Mouse (Mus musculus) neural tube, embryonic 12.5 days (tissue): ENCODE results near the gene Sorl1. TPM values are rescaled to one million over a fixed set of nuclear protein-coding genes. Genes with fewer than 3 reads are reported as not detected.
A peak's percentile ranks its signal among the peaks of the same experiment; 100 is the strongest.

Experiments
- ATAC-seq: fragments of 200-750 bp; cut with Nextera tagmentation; 2 replicates; pipeline ENCODE4 v1.8.0; 2017; ENCODE audit warnings: low read depth, mild to moderate bottlenecking, moderate TSS enrichment, moderate library complexity; ENCODE audit not compliant: low FRiP score
- H3K27ac ChIP-seq: fragments of 300-500 bp; sonication (generic); 2 replicates; pipeline ENCODE4 v1.5.1; 2016
- H3K27me3 ChIP-seq: fragments of 300-500 bp; sonication (generic); replicated peaks from 2 replicates; pipeline ENCODE4 v1.6.1; 2016; ENCODE audit warnings: mild to moderate bottlenecking
- H3K36me3 ChIP-seq: fragments of 300-500 bp; sonication (generic); 2 replicates; pipeline ENCODE4 v1.6.1; 2016; ENCODE audit warnings: mild to moderate bottlenecking
- H3K4me1 ChIP-seq: fragments of 300-500 bp; sonication (generic); 2 replicates; pipeline ENCODE4 v1.6.1; 2016
- H3K4me2 ChIP-seq: fragments of 300-500 bp; sonication (generic); replicated peaks from 2 replicates; pipeline ENCODE4 v1.6.1; 2016; ENCODE audit warnings: mild to moderate bottlenecking
- H3K4me3 ChIP-seq: fragments of 300-500 bp; sonication (generic); 2 replicates; pipeline ENCODE4 v1.5.1; 2016
- H3K9ac ChIP-seq: fragments of 300-500 bp; sonication (generic); 2 replicates; pipeline ENCODE4 v1.6.1; 2016; ENCODE audit warnings: mild to moderate bottlenecking
- H3K9me3 ChIP-seq: fragments of 300-500 bp; sonication (generic); 2 replicates; pipeline ENCODE4 v1.6.1; 2016; ENCODE audit warnings: mild to moderate bottlenecking
- WGBS: fragments of 180-500 bp; shearing (Covaris S2); methylation state at CpG from one replicate; pipeline ENCODE4 v1.1.7; 2016; 5-methylcytosine and 5-hydroxymethylcytosine counted together
- polyA plus RNA-seq: library from polyadenylated mRNA; unstranded; fragments of >200 nt; fragmentation: Nextera tagmentation; extraction: Ambion mirVana; gene quantifications from 2 replicates; pipeline ENCODE4 v1.2.1, GENCODE M21; 2016

Gene Sorl1
- polyA plus RNA-seq, 1 experiment from 2014 or later = 16.4 TPM

DNA sequence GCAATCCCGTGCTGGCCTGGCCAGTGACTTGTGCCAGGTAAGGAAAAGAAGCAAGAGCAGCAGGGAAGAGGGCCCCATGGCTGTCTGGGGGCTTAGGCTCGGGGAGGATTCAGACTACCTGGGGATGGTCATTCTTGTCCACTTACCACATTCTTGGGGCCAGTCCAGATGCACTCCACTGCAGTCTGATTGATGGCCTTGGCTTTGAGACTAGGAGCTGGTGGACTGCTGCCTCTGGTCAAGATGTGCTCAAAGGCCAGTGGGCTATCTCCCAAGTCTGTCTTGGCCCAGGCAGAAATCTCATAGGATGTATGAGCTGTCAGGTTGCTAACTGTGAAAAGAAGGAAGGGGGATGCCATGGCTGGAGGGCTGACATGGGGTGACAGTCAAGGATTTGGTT lies 141.3 kb downstream of the Sorl1 start:
- Histone ChIP-seq H3K27me3 (no peaks in the 10 kb centered on the region; the same call in 1 of the 2 replicates), H3K36me3 (peaks cover 54% of the 10 kb centered on the region), H3K9me3 (peaks cover 2% of the 10 kb centered on the region; the same call in 1 of the 2 replicates), H3K9ac (no peak overlapping the region), H3K4me3 (no peak overlapping the region), H3K27ac (no peak overlapping the region), H3K4me1 (no peaks in the 10 kb centered on the region), H3K4me2 (no peak overlapping the region)
- 77% methylated on average over 2 of the region's 2 CpGs for WGBS
- no peak for ATAC-seq

- Histone ChIP-seq H3K4me3 (no peak overlapping the region), H3K9me3 (peaks cover 4% of the 10 kb centered on the region; the same call in 1 of the 2 replicates), H3K4me2 (no peak overlapping the region), H3K9ac (no peak overlapping the region), H3K4me1 (no peaks in the 10 kb centered on the region), H3K27ac (no peak overlapping the region), H3K36me3 (peaks cover 58% of the 10 kb centered on the region), H3K27me3 (no peaks in the 10 kb centered on the region; the same call in 1 of the 2 replicates)
- WGBS = 84% methylated on average over 9 of the region's 9 CpGs
- ATAC-seq = no peak
Measured at GRCm38 (mm10) chr9:41982023-41982422, 142.1 kb downstream of the Sorl1 start.

DNA sequence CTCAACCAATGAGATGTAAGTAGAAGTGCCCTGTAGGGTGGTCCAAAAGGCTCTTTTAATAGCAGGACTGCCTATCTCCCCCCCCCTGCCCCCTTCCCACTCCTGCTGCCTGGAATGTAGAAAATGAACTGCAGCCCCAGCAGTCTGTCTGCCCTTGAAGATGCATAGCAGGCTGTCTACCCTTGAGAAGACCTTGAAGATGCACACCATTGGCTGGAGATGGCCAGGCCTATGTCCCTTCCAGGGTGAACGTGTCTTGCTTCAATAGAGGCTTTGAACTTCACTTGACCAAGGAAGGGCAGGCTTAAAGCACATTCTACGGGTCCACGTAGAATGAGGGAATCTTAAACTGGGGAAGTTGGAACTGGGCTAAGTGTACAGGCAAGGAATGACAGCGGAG lies 142.8 kb downstream of the Sorl1 start:
- Histone ChIP-seq H3K4me2 (no peak overlapping the region), H3K27me3 (no peaks in the 10 kb centered on the region), H3K4me3 (no peak overlapping the region), H3K4me1 (no peaks in the 10 kb centered on the region), H3K9ac (no peak overlapping the region), H3K9me3 (peaks cover 4% of the 10 kb centered on the region; the same call in 1 of the 2 replicates), H3K36me3 (peaks cover 52% of the 10 kb centered on the region), H3K27ac (no peak overlapping the region)
- 88% methylated on average over 4 of the region's 4 CpGs for WGBS
- no peak for ATAC-seq

GRCm38 (mm10) chr9:41980796-41981195 lies 143.3 kb downstream of the Sorl1 start:
- H3K4me1 ChIP-seq = no peaks in the 10 kb centered on the region
- no peaks in the 10 kb centered on the region for H3K27me3 ChIP-seq
- no peak overlapping the region for H3K27ac ChIP-seq
- H3K36me3 ChIP-seq = peaks cover 54% of the 10 kb centered on the region
- no peak overlapping the region for H3K9ac ChIP-seq
- WGBS = 84% methylated on average over 5 of the region's 5 CpGs
- H3K9me3 ChIP-seq = peaks cover 4% of the 10 kb centered on the region; the same call in 1 of the 2 replicates
- ATAC-seq = no peak
- H3K4me2 ChIP-seq = no peak overlapping the region
- no peak overlapping the region for H3K4me3 ChIP-seq

DNA sequence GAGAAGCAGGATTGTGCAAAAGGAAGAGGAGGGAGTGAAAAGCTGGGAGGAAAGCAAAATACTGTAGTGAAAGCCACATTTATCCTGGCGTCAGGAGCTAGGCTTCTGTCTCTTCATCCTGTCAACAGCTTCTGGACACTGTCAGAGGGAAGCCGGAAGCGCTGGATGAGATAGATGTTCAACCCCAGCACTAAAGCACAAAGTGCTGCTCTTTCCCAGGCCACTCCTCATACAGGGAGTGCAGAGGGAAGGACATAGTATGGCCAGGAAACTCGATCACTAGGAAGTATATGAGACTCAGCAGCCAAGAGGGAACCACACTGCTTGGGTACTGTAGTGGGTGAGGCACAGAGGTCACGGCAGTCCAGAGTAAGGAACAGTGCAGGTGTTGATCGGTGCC lies 145.7 kb downstream of the Sorl1 start:
- H3K4me2 ChIP-seq = no peak overlapping the region
- 94% methylated on average over 6 of the region's 6 CpGs for WGBS
- H3K4me1 ChIP-seq = no peaks in the 10 kb centered on the region
- H3K9me3 ChIP-seq = peaks cover 4% of the 10 kb centered on the region; the same call in 1 of the 2 replicates
- H3K9ac ChIP-seq = no peak overlapping the region
- no peak for ATAC-seq
- H3K4me3 ChIP-seq = no peak overlapping the region
- H3K27ac ChIP-seq = no peak overlapping the region
- no peaks in the 10 kb centered on the region for H3K27me3 ChIP-seq
- peaks cover 53% of the 10 kb centered on the region for H3K36me3 ChIP-seq

DNA sequence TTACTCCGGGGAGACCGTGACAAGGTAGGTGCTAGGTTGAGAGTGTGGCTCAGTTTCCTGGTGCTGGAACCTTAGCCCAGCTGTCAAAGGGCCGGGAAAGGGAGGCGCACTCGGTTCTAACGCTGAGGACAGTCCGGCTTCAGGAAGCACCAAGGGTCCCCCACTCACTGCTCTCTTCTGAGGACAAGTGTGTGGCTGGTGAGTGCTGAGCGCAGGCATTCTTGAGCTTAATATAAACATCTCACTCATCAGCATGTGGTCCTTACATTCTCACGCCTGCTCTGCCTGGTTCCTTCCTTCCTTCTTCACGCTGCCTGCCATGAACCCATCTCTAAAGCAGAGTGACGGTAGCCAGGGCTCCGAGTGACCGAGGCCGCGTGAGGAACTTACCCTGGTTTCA lies 148.1 kb downstream of the Sorl1 start:
- no peak overlapping the region for H3K27ac ChIP-seq
- WGBS = 85% methylated on average over 15 of the region's 15 CpGs
- no peaks in the 10 kb centered on the region for H3K27me3 ChIP-seq
- ATAC-seq = no peak
- H3K9me3 ChIP-seq = peaks cover 4% of the 10 kb centered on the region; the same call in 1 of the 2 replicates
- no peak overlapping the region for H3K4me2 ChIP-seq
- H3K4me1 ChIP-seq = no peaks in the 10 kb centered on the region
- H3K36me3 ChIP-seq = peaks cover 47% of the 10 kb centered on the region
- no peak overlapping the region for H3K9ac ChIP-seq
- no peak overlapping the region for H3K4me3 ChIP-seq

GRCm38 (mm10) chr9:41974661-41975060 lies 149.4 kb downstream of the Sorl1 start:
- Histone ChIP-seq H3K27me3 (no peaks in the 10 kb centered on the region), H3K9ac (no peak overlapping the region), H3K4me3 (no peak overlapping the region), H3K9me3 (peaks cover 4% of the 10 kb centered on the region; the same call in 1 of the 2 replicates), H3K27ac (no peak overlapping the region), H3K36me3 (peaks cover 42% of the 10 kb centered on the region), H3K4me1 (no peaks in the 10 kb centered on the region), H3K4me2 (no peak overlapping the region)
- 89% methylated on average over 3 of the region's 3 CpGs for WGBS
- ATAC-seq = no peak

DNA sequence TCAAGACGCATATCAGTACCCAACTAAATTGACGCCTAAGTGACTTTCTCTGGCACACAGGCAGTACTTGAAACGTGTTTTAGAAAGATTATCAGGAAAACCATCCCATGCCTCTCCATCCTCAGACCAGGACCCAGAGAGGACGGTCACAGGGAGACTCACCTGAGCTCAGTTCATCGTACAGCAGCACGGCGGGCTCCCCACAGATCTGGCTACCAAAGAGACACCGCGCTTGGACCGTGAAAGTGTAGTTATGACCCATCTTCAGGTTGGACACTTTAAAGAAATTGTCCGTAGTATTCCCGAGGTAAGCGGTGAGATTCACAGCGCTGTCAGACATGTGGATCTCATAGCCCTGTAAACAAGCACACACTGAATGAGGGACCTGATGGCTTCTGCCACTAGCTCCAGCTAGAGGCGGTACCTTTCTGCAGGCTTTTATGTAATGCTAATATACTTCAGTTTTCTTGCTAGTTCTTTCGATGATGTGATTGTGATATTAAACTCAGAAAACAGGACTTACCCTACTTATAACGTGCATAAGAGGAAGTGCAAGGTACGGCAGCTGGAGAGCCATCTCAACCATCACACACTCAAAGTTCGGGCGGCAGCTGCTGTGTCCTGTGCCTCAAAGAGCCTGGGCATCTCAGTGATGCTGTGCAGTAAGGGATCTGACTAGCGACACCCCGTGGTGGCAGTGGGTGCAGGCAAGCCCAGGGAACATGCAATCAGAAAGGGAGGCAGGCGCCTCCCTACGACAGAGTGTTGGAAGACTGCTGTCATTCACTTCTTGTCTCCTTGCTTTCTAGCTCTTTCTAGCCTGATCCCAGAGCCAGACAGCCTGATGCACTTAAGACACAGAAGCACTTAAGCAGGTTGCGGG lies 150.1 kb downstream of the Sorl1 start:
- no peaks in the 10 kb centered on the region for H3K4me1 ChIP-seq
- peak; percentile 71; the same call in 1 of the 2 replicates for ATAC-seq

DNA sequence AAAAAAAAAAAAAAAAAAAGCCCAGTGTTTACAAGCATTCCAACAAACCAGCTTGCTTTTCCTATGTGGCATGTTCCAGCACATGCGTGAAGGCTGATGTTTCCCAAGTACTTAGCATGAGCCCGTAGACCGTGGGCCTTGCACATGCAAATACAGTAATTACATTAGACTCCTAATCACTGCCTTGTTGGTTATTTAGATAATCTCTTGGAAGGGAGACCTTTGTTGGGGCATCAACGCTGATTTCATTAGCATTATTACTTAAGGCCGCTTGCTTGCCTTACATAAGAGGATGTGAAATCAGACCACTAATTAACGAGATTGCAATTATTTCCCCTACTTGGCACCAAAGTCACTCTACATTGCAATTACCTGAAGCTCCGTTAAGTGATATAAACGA lies 154.1 kb downstream of the Sorl1 start:
- no peak for ATAC-seq
- 83% methylated on average over 8 of the region's 8 CpGs for WGBS
- Histone ChIP-seq H3K4me1 (no peaks in the 10 kb centered on the region), H3K9ac (no peak overlapping the region), H3K27ac (no peak overlapping the region), H3K36me3 (peaks cover 28% of the 10 kb centered on the region; the same call in 1 of the 2 replicates), H3K4me3 (no peak overlapping the region), H3K27me3 (no peaks in the 10 kb centered on the region), H3K9me3 (no peaks in the 10 kb centered on the region), H3K4me2 (no peak overlapping the region)

More for the DNA sequence above, 150.1 kb downstream of the Sorl1 start:
- H3K9me3 ChIP-seq = peaks cover 4% of the 10 kb centered on the region; the same call in 1 of the 2 replicates
- no peak overlapping the region for H3K27ac ChIP-seq
- no peak overlapping the region for H3K4me2 ChIP-seq
- no peak overlapping the region for H3K4me3 ChIP-seq
- peaks cover 44% of the 10 kb centered on the region for H3K36me3 ChIP-seq
- H3K9ac ChIP-seq = no peak overlapping the region
- WGBS = 71% methylated on average over 25 of the region's 25 CpGs
- H3K27me3 ChIP-seq = no peaks in the 10 kb centered on the region

GRCm38 (mm10) chr9:41968673-41969460 lies 155.2 kb downstream of the Sorl1 start:
- no peak for ATAC-seq
- WGBS = 96% methylated on average over 15 of the region's 15 CpGs
- Histone ChIP-seq H3K36me3 (peaks cover 23% of the 10 kb centered on the region; the same call in 1 of the 2 replicates), H3K27ac (no peak overlapping the region), H3K9me3 (no peaks in the 10 kb centered on the region), H3K4me2 (no peak overlapping the region), H3K4me1 (no peaks in the 10 kb centered on the region), H3K9ac (no peak overlapping the region), H3K27me3 (no peaks in the 10 kb centered on the region), H3K4me3 (no peak overlapping the region)

DNA sequence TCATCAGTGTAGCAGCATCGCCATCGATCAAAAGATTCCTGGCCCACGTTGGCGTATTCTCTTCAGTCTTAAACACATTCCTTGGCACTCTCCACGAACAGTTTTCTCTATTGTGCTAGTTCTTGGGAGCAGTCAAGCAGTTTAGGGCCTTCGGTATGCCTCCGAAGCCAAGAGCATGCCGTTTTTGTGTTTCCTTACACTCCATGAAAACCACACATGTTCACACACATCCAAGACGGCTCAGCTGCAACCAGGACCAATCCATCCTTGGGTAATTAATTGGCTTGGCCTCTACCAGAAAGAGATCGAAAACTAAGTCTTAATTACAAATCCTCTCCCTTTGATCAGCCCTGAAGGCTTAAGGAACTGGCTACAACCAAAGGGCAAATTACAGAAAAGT lies 162.8 kb downstream of the Sorl1 start:
- no peak for ATAC-seq
- no peak overlapping the region for H3K4me3 ChIP-seq
- H3K36me3 ChIP-seq = 0 out of 2 replicates have a peak, but pooled peaks cover 2% of the 10 kb centered on the region
- no peak overlapping the region for H3K4me2 ChIP-seq
- H3K27ac ChIP-seq = no peak overlapping the region
- H3K4me1 ChIP-seq = no peaks in the 10 kb centered on the region
- WGBS = 85% methylated on average over 10 of the region's 10 CpGs
- H3K9ac ChIP-seq = no peak overlapping the region
- no peaks in the 10 kb centered on the region for H3K9me3 ChIP-seq
- H3K27me3 ChIP-seq = no peaks in the 10 kb centered on the region

GRCm38 (mm10) chr9:41958282-41958681 lies 165.8 kb downstream of the Sorl1 start:
- Histone ChIP-seq H3K4me1 (no peaks in the 10 kb centered on the region), H3K27me3 (no peaks in the 10 kb centered on the region), H3K9ac (no peak overlapping the region), H3K9me3 (no peaks in the 10 kb centered on the region), H3K4me3 (no peak overlapping the region), H3K4me2 (no peak overlapping the region), H3K36me3 (no peaks in the 10 kb centered on the region), H3K27ac (no peak overlapping the region)
- ATAC-seq = no peak
- 93% methylated on average over 9 of the region's 9 CpGs for WGBS
